Mouse (Mus musculus) retina, adult 2 months (tissue): ENCODE data around the gene Adgrb3.

Experiments used
- DNase-seq: peaks from one replicate; pipeline ENCODE4 v3.0.0-alpha.2; 2012; ENCODE audit warnings: low read depth, low spot score

Gene Adgrb3

DNA sequence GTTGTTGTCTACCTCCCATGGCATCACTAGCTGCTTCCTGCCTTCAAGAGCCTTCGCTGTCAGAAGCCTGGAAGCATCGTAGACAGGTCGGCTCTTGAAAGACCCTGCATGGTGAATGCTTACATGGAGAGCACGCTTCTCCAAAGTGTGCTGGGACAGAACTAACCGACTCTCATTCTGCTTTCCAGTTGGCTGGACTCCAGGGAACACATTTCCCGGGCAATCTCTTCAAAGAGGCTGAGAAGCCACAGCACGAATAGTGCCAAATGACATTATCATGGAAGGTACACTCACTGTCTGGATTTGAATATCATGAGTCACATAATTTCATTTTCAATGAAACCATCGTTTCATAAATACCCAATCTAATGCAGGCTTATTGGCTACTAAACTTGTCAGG, 548.0 kb downstream of the Adgrb3 start:
- DNase-seq: no peak

DNA sequence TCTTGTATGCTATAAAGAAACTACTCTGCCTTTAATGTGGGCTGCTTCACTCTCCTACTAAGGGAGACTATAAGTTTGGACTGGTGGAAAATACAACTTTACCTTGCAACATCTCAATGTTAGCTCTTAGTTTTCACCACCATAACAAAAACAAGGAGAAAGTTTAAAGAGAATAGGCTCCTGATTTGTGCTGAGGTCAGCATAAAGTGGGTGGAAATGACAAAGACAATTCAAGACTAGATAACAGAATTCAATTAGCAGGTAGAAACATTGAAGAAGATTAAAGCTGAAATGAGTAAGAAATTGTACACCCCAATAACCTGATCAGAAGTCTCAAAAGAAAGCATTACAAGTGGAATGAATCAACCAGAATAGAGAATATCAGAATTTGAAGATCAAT, 578.9 kb downstream of the Adgrb3 start:
- no peak for DNase-seq

DNA sequence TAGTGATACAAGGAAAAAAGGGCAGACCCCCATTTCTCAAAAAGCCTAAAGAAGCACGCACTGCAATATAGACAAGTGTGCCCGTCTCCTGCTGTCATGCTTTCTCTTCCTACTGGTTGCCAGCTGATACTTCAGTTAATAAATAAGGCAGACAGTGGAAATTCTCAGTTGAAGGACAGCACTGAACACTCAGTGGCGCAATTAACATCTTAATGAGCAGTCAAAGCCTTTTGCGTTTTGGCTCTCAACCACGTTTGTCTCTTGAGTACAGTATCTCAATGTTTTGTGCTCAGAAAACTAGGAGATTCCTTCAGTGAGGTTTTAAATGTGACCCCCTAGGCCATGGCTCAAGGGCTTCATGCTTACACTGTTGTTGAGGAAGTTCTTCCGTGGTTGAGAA, 587.1 kb downstream of the Adgrb3 start:
- DNase-seq: no peak

DNA sequence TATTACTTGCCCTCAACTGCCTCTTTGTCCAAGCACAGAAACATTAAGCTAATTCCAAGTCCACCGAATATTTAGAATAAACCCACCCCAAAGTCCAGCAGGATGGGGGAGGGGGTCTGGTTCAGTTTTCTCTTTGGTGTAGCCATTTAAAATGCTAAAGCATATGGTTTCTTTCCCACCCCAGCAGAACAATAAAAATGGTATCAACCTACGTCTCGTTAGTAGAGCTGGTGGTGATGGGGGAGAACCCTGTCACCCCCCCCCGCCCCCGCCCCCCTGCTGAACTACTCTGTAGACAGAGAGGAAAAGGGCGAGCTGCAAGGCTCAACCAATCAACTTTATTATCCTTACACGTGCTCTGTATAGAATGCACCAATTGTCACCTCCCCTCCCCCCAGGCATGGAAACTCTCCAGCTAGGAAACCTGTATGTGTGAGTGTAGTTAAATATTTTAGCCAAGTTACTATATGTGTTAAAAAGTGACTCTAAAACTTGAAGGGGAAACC, 600.2 kb downstream of the Adgrb3 start:
- no peak for DNase-seq

DNA sequence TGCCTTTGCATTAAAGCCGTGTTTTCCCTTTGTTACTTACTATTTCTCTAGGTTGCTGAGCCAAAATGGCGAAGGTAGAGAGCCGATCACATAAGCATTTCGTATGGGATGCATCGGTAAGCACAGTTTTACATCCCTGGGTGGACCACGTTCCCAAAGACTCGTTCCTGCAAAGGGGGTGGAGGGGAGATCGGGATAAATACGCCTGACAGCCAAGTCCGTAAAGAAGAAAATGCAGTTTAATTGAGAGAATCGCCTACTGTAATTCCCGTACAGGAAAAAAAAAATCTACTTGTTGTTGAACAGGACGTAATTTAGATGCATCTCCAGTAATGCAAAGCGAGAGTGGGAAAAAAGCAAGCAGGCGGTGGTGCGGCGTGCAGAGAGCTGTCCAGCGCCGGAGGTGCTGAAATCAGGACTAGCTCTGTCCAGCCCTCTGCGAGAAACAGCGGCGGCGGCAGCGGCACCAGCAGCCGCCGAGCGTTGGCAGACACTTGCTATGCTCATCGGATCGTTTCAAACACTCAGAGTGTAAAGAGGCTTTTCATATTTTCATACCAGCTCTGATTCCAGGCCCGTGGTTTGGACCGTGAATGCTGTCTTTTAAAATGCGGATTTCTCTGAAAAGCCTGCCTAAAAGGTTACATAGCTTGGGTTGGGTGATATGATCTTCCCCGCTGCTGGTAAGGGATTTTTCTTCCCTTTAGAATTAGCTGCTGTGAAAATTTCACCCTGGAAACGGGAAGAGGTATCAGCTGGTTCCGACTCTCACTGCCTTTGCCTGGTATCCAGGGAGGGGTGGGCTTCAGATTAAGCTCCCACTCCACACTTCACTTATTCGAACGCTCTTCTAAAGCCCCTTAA, 600.9 kb downstream of the Adgrb3 start:
- DNase-seq: no peak

DNA sequence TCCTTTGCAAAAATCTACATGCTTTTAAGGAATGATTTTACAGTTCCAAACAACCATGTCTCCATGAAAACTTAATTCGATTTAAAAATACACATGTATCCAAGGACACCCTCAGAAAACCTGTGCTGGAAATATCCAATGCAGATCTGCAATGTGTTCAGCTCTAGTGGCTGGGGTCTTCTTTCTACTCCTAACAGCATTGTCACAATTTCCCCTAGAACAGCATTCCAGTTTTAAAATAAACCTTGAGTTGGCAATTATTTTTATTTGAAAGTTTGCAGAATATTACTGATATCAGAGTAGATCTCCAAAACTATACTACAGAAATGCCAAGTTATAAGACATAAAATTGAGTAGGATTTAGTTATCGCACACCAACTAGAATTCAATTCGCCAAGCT, 601.6 kb downstream of the Adgrb3 start:
- DNase-seq: no peak

DNA sequence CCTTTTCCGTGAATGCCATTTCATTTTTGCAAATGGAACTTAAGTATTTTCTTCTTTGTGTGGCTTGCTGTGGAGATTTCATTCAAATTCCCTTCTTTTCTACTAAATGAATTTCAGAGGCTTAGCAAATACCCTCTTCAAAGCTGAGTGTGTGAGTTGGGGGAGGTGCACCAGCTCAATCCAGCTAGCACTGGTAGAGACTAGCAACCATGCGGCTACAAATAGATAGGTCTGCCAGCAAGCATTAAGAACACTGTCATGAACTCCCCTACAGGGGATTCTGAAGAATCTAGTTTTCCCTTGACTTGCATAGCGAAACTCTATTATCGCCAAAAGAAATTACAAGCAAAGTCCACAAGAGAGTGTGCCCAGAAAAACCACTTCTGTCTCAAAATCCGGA, 624.9 kb downstream of the Adgrb3 start:
- DNase-seq: no peak

DNA sequence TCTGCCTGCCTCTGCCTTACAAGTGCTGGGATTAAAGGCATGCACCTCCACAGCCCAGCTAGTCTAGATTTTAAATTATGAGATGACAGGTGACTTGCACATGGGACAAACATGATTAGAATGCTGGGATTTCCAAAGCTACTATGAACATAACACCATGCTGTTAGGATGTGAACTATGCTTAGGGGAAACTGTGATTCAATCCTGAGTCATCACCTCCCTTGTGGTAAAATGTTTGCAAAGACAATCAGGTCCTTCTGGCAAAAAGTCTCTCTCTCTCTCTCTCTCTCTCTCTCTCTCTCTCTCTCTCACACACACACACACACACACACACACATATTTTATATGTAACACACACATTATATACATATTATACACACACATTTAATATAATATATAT, 630.1 kb downstream of the Adgrb3 start:
- DNase-seq: no peak

DNA sequence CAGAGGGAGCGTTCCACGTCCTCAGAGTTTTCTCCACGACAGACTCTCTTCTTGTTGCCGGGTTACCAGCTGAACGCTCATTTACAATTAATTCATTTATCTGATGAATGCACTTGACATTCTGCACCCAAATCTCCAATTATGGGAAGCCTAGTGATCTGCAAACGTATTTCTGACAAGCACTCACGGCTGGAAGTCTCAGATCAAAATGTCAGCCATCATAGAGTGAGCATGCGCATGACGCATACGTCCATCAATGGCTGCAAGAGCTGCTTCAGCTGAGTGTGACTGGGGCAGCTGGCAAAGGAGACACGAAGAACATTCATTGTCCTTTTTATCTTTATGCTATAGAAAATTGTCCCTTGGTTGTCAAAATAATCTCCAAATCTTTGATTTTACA, 637.5 kb downstream of the Adgrb3 start:
- DNase-seq: no peak

DNA sequence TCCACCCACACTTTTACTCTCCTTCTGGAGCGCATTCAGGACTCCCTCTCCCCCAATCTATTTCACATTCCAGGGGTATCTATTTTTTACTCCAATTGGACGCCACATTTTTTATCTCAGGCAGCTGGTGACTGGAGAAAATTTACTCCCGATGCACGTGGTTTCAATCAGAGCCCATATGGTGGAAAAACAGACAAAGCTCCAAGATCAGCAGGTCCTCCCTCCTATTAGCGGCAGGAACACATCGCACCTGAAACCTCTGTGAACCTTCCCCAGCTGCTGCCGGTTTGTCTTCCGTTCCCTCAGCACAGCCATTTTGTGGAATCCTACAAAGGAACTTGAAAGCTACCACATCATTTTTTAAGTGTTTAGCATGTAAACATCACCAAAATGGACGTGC, 640.2 kb downstream of the Adgrb3 start:
- DNase-seq: no peak

DNA sequence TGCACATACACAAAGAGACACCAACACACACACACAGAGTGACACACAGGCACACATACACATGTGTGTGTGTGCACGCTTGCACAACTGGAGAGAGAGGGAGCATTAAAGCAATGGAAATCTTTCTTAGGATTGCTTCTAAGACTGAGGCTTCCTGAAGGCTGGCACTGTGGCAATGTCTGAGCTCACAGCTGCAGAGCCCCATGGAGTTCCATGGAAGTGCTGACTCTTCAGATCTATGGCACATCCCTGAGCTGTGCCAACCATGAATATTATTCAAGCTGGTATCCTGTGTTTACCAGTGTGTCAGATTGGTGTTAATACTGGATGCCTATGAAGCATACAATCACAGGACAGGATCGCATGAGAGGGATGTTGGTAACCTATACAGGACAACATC, 643.6 kb downstream of the Adgrb3 start:
- no peak for DNase-seq

DNA sequence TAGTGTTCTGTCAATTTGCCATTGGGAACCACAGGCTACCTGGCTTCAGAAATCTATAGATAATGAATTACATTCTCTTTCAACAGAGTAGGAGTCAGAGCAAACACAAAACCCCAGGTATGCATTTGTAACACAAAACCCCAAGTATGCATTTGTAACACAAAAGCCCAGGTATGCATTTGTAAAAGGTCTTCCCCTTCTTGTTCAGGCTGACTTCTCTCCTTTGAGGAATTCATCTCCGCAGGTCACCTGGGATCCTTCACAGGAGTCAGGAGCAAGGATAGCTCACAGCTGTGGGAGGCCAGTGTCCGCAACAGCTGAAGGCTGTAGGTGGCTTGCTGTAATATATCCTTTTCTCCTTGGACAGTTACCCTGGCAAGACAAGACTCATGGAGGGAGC, 647.6 kb downstream of the Adgrb3 start:
- DNase-seq: no peak

DNA sequence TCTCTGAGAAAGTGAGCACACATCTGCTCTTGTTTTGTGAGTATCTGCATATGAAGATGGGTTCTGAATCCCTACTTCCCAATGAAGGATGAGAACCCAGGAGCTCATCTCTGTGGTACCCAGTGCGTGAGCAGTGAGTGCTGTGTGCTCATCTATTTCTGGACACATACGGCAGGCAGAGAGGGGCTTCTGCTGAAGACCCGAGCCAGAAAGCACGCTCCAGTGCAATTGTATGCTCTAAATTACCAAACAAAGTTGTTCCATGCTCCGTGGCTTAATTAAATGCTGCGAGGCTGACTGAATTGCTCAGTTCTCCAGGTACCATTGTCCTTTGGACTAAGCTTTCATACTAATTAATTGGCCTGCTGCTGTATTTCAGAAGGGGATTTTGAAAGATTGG, 648.9 kb downstream of the Adgrb3 start:
- DNase-seq: no peak

DNA sequence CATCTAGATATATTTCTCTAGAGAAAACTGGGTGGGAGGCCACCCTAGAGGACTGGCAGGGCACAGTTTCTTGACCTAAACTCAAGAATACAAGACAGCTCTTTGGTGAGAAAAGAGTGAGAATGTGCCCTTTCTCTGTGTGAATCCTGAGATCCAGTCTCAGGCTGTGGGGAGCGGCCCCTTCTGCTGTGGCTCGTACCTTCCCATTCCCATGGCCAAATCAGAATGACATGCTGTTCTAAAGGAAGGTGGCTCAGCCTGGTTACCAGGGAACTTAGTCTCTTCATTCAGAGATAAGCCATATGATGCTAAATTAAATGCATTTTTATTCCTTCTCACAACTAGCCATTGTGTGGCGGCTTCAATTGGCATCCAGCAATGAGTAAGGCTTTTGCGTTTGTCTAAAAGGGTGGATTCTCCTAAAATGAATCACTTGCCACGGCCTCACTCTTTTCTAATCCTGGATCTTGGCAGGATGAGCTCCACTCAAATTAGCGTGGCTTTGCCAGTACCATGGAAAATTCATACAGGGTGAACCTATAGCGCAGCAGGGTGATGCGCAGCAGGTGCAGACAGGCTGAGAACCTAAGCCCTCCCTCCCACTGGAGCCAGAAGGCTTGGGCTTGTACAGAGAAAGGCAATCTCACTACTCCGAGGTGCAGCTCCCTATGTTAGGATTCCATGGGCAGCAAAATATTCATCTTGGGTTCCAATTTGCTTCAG, 649.5 kb downstream of the Adgrb3 start:
- DNase-seq: no peak

DNA sequence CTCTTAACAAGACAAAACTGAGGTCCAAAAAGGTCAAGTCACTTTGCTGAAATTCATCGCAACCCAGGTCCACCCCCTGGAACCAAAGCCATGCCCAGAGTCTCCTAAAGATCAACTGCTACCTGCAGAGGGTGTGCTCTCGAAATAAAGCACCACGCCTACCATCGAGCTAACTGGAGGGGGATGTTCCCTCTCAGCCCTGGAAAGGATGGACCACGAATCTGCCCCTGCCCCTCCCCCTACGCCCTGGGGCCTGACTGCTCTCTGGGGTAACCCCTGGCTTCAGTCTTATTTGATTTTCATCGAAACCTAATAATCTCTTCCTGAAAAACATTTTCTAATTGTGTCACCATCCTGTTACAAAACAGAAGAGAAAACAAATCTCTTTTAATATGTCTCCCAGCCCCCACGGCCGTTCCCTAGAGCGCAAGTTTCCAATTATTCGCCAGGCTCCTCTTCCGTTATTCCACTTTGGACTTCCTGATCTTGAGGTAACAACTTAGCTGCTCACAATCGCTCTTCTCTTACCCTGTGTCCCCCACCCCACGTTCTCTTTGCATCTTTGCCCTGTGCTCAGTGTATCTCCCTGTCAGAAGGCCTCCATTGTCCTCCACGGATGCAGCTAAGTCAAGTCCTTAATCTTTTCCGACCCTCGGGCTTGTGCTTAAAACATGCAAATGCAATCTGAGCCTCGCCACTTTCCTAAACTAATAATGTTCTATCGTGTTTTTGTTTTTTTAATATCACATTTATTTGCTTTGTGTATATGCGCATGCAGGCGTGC, 651.0 kb downstream of the Adgrb3 start:
- no peak for DNase-seq

DNA sequence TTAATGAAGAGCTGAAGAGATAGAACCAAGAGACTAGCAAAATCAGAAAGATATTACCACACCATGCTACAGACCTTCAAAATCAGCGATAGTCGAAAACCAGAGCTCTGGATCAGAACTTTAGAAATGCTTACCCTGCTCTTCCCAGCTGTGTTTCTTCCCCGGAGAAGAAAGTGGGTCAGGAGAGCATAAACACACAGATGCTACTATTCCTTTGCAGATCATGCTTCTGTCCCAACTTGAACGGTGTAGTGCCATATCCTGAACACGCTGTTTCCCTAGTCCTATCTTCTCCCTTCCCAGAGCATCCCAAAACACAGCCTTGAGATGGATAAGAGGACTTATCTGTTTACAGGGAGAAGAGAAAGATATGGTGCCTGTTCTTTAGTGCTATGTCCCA, 662.4 kb downstream of the Adgrb3 start:
- DNase-seq: no peak

DNA sequence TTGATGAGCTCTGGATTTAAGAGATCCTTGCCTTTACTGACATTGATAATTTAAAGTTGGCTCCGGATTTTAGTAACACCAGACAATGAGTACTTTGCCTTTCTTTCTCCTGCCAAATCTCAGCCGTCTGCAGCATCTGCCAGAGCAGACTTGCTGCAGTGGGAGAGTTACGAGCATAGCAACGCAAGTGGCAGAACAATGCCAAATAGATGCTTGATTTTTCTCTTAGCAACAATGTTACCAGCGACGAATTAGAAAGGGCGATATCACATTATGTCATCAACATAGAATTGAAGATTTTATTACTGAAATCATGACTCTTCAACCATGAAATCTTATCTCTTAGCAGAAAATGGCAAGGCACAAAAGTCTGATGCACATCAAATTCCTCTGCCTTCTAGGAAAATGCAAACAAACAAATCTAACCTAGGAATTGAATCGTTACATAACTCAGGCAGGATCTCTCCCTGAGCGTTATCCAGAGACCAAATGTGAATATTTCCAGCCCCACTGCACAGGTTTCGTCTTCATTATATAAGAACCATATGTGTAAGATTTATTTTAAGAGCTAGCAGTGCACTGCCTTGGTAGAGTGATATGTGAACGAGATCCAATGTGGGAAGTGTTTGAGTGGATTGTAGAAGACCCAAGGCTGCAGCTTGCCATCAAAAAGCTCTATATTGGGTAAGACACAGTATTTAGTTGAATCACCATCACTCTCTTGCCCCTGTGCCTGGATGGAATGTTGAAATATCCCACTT, 663.3 kb downstream of the Adgrb3 start:
- DNase-seq: no peak

DNA sequence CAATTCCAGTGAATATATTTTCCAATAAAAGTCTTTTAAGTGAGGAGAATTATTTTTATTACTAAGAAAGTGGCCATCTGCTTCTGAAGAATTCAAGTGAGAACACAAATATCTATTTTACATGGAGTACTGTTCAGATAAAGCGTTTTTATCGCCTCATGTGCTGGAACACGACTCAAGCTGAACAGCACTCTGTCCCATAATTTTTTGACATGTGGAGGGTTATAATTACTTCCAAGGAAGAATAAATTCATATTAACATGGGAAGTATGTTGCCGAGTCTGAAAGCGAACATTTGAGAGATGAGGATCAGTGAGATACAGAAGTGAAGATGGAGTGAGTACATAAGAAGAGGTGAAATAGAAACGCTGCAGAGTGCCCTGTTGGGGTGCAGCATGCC, 665.9 kb downstream of the Adgrb3 start:
- DNase-seq: no peak

DNA sequence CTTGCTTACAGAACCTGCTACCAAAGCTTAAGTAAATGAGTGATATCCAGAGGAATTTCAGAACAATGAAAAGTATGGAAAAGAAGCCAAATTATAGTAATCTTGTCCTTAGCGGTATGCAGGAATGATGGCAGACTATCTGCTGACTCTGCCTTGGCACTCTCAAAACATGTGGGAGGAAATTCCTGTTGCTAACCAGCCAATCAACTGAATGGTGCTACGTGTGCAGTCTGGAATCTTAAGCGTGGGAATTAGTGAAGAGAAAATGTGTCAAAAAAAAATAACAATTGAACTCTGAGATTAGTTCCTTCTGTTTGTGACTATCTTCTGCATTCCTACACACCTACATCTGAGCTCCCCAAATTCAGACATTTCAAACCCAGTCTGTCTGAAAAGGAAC, 683.3 kb downstream of the Adgrb3 start:
- DNase-seq: no peak

DNA sequence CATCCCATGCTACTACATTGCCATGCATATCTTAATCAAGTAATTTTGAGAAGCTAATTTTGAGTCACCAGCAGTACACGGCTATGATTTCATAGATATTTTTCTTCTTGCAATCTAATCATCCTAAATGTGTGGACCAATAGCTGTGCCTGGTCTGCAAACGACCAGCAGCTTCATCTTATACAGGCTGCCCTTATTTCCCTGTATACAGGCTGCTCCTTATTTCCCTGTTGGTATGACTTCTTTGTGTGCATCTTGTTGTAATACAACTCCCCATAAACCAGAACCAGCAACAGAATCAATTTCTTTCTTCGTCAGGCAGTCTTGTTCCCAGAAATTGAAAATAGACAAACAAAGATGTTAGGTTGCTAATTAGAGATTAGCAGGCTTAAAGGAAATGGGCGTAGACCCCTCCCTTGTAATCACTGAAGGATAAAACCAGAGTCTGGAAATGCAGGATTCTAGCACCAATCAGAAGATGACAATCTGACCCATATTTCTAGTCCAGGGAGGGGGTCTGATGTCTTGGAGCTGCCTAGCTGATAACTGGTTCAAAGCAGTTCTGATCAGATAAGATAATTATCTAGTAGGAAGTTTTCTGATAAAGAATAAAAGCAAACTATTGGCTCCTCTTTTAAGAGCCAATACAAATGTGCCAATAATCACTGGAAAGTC, 697.2 kb downstream of the Adgrb3 start:
- DNase-seq: no peak

DNA sequence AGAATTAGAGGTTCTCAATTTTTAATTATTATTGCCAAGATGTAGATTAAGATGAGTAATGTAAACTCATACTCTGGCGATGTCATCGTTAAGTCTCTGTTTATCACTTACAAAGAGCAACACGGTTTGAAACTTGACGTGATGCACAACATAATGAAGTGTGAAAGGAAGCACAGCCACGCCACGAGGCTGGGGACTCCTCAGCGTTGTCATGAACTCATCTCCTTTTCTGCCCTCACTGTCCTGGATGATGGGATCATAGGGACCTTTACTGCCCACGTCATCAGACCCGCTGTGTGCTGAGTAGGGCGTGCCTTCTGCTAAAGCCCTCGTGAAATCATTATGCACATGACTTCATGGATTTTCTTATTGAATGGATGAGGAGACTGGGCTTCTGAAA, 714.0 kb downstream of the Adgrb3 start:
- DNase-seq: no peak
